Mouse (Mus musculus) heart, postnatal 0 days (tissue): ENCODE results near the gene Bbs1. TPM values are rescaled to one million over a fixed set of nuclear protein-coding genes. Genes with fewer than 3 reads are reported as not detected.

Experiments
- ATAC-seq: fragments of 200-750 bp; cut with Nextera tagmentation; 2 replicates; pipeline ENCODE4 v1.8.0; 2017; ENCODE audit warnings: low read depth, moderate number of reproducible peaks, moderate library complexity; ENCODE audit not compliant: insufficient read depth
- DNase-seq: peaks from one replicate; pipeline ENCODE4 v3.0.0-alpha.2; 2016; ENCODE audit warnings: low spot score
- H3K27ac ChIP-seq: fragments of 300-500 bp; sonication (generic); 2 replicates; pipeline ENCODE4 v1.5.1; 2014; ENCODE audit warnings: low read depth, mild to moderate bottlenecking
- H3K27me3 ChIP-seq: fragments of 300-500 bp; sonication (generic); 2 replicates; pipeline ENCODE4 v1.6.1; 2014; ENCODE audit warnings: low read length, mixed read lengths; ENCODE audit not compliant: control insufficient read depth, insufficient read depth
- H3K36me3 ChIP-seq: fragments of 300-500 bp; sonication (generic); replicated peaks from 2 replicates; pipeline ENCODE4 v1.6.1; 2014; ENCODE audit warnings: low read length, mixed read lengths; ENCODE audit not compliant: control insufficient read depth, insufficient read depth
- H3K4me1 ChIP-seq: fragments of 300-500 bp; sonication (generic); 2 replicates; pipeline ENCODE4 v1.6.1; 2014; ENCODE audit warnings: antibody characterized with exemption; ENCODE audit not compliant: control insufficient read depth, insufficient read depth
- H3K4me2 ChIP-seq: fragments of 300-500 bp; sonication (generic); 2 replicates; pipeline ENCODE4 v1.6.1; 2014; ENCODE audit warnings: low read depth, mild to moderate bottlenecking, low read length, moderate library complexity
- H3K4me3 ChIP-seq: fragments of 300-500 bp; sonication (generic); 2 replicates; pipeline ENCODE4 v1.5.1; 2014; ENCODE audit warnings: low read depth, low read length
- H3K9ac ChIP-seq: fragments of 300-500 bp; sonication (generic); replicated peaks from 2 replicates; pipeline ENCODE4 v1.6.1; 2014; ENCODE audit warnings: low read depth, low read length, mixed read lengths
- H3K9me3 ChIP-seq: fragments of 300-500 bp; sonication (generic); replicated peaks from 2 replicates; pipeline ENCODE4 v1.6.1; 2016; ENCODE audit warnings: low read length; ENCODE audit not compliant: control insufficient read depth
- CTCF ChIP-seq: IDR thresholded peaks from 2 replicates; pipeline ENCODE4 v1.5.1; 2016; ENCODE audit warnings: antibody characterized with exemption, control low read depth, low read depth
- EP300 ChIP-seq: IDR thresholded peaks from 2 replicates; pipeline ENCODE4 v1.6.1; 2016; ENCODE audit warnings: antibody characterized with exemption, low read depth
- WGBS: fragments of 180-500 bp; shearing (Covaris S2); extraction: QIAGEN DNeasy Blood & Tissue Kit; methylation state at CpG from one replicate; pipeline ENCODE4 v1.1.7; 2014; 5-methylcytosine and 5-hydroxymethylcytosine counted together
- polyA plus RNA-seq: library from polyadenylated mRNA; unstranded; fragments of >200 nt; fragmentation: Nextera tagmentation; extraction: Ambion mirVana; gene quantifications from 2 replicates; pipeline ENCODE4 v1.2.1, GENCODE M21; 2015
- total RNA-seq: library from RNA; depleted of rRNA; stranded (reverse); fragments of >200 nt; gene quantifications from 2 replicates; pipeline ENCODE4 v1.2.3, GENCODE M21; 2014; ENCODE audit warnings: low replicate concordance

Gene Bbs1
- total and polyA plus RNA-seq, 2 experiments from 2014 or later: 1.4 to 5.4 TPM

DNA sequence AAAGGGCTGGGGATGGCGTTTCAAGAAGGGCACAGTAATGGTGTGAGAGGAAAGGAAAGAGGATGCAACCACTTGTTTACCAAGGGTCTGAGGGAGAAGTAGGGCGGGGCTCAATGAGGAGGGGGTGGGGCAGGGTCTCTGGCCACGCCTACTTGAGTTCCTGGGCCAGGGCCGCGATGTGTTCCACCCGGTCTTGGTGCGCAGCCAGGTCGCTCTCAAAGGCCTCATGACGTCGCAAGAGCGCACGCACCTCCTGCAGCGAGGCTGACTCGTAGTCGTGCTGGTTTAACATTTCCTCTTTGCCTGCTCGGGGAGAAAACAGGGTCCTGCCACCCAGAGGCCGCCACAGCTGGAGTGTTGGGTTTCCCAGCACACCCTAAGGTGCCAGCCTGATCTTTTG, 41.3 kb downstream of the Bbs1 start:
- 3% methylated on average over 17 of the region's 17 CpGs for WGBS
- TF ChIP-seq CTCF (no peak), EP300 (no peak)
- DNase-seq (peak; percentile 41), ATAC-seq (peak; percentile 49; the same call in 1 of the 2 replicates)
- H3K27me3 ChIP-seq: 0 out of 2 replicates have a peak, but pooled peaks cover 3% of the 10 kb centered on the region
- H3K4me2 ChIP-seq: peak overlapping the region; percentile 22
- H3K9ac ChIP-seq: no peak overlapping the region
- peaks cover 4% of the 10 kb centered on the region; the same call in 1 of the 2 replicates for H3K36me3 ChIP-seq
- no peaks in the 10 kb centered on the region for H3K9me3 ChIP-seq
- H3K4me1 ChIP-seq: 0 out of 2 replicates have a peak, but pooled peaks cover 4% of the 10 kb centered on the region
- no peak overlapping the region for H3K27ac ChIP-seq
- no peak overlapping the region for H3K4me3 ChIP-seq

DNA sequence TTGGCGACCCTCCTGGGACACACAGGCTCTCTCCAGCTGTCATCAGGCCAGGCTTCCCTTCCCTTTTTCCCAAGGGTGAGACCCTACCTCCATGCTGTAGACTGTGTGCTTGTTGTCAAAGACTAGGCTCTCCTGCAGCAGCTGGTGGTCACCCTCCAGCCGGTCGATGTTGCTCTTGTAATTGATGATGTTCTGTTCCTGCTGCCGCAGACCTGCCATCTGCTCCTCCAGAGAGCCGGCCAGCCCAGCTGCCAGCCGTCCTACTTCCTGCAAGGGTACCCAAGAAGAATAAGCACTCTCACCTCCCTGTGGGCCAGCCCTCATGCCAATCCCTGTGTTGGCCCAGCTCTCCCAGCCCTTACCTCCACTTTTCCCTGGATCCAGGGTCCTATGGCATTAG, 43.4 kb downstream of the Bbs1 start:
- Histone ChIP-seq H3K4me3 (no peak overlapping the region), H3K9me3 (no peaks in the 10 kb centered on the region), H3K9ac (no peak overlapping the region), H3K4me1 (0 out of 2 replicates have a peak, but pooled peaks cover 4% of the 10 kb centered on the region), H3K36me3 (peaks cover 4% of the 10 kb centered on the region; the same call in 1 of the 2 replicates), H3K27ac (no peak overlapping the region), H3K4me2 (no peak overlapping the region), H3K27me3 (0 out of 2 replicates have a peak, but pooled peaks cover 3% of the 10 kb centered on the region)
- 73% methylated on average over 6 of the region's 6 CpGs for WGBS
- TF ChIP-seq EP300 (no peak), CTCF (no peak)
- DNase-seq (no peak), ATAC-seq (no peak)

DNA sequence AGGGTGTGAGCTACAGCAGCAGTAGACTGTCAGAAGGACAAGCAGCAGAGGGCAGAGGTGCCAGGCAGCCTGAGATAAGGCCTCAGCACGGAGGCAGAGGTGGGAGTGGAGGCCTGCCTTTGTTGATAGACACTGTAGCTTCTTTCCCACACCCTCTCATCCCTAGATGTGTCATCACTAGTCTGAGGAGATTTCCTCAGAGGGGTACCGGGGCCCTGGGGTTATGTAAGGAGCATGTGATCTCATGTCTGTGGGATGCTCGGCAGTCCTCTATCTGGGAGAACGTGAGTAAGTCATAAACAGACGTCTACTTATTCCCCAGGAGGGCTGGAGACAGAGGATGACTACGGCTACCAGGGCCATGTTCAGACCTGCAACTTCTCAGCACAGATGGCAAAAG, 47.3 kb downstream of the Bbs1 start:
- no peaks in the 10 kb centered on the region for H3K27me3 ChIP-seq
- ATAC-seq (no peak), DNase-seq (no peak)
- no peak overlapping the region for H3K27ac ChIP-seq
- H3K4me1 ChIP-seq: 0 out of 2 replicates have a peak, but pooled peaks cover 6% of the 10 kb centered on the region
- WGBS: 33% methylated on average over 6 of the region's 6 CpGs
- H3K4me3 ChIP-seq: no peak overlapping the region
- no peak overlapping the region for H3K9ac ChIP-seq
- H3K9me3 ChIP-seq: no peaks in the 10 kb centered on the region
- TF ChIP-seq EP300 (no peak), CTCF (no peak)
- H3K4me2 ChIP-seq: no peak overlapping the region
- peaks cover 4% of the 10 kb centered on the region; the same call in 1 of the 2 replicates for H3K36me3 ChIP-seq

- 80% methylated on average over 4 of the region's 4 CpGs for WGBS
- no peak overlapping the region for H3K9ac ChIP-seq
- H3K27ac ChIP-seq: no peak overlapping the region
- no peak for ATAC-seq
- no peak for TF ChIP-seq EP300
- TF ChIP-seq CTCF: no peak
- H3K4me2 ChIP-seq: peak overlapping the region; percentile 95
- peak overlapping the region; percentile 56; the same call in 1 of the 2 replicates for H3K4me3 ChIP-seq
- DNase-seq: no peak
- no peaks in the 10 kb centered on the region for H3K9me3 ChIP-seq
- H3K4me1 ChIP-seq: 0 out of 2 replicates have a peak, but pooled peaks cover 6% of the 10 kb centered on the region
- H3K27me3 ChIP-seq: no peaks in the 10 kb centered on the region
- no peaks in the 10 kb centered on the region; the same call in 1 of the 2 replicates for H3K36me3 ChIP-seq
Observed at GRCm38 (mm10) chr19:4855951-4856350, 50.5 kb downstream of the Bbs1 start.

DNA sequence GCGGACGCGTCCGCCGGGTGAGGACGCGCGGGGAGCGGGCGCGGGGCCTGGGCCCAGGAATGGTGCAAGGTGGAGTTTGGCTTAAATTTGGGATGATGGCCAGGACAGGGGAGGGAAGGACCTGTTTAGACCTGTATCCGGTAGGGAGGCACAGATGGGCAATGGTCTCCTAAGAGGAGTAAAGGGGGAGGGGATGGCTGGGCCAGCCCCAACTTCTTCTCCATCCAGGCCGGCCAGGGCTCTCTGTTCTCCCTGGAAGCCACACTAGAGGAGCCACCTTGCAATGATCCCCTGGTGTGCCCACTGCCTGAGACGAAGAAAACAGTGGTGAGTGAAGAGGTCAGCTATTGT, 51.0 kb downstream of the Bbs1 start:
- WGBS: 2% methylated on average over 14 of the region's 14 CpGs
- 0 out of 2 replicates have a peak, but pooled peaks cover 6% of the 10 kb centered on the region for H3K4me1 ChIP-seq
- no peak for DNase-seq
- H3K9ac ChIP-seq: peak overlapping the region; percentile 56
- no peaks in the 10 kb centered on the region for H3K27me3 ChIP-seq
- TF ChIP-seq EP300 (no peak), CTCF (no peak)
- peak overlapping the region; percentile 56 for H3K4me3 ChIP-seq
- H3K36me3 ChIP-seq: no peaks in the 10 kb centered on the region; the same call in 1 of the 2 replicates
- no peak; the same call in 1 of the 2 replicates for ATAC-seq
- H3K4me2 ChIP-seq: peak overlapping the region; percentile 95
- H3K27ac ChIP-seq: peak overlapping the region; percentile 56; the same call in 1 of the 2 replicates
- H3K9me3 ChIP-seq: no peaks in the 10 kb centered on the region
